Mouse (Mus musculus) brain, embryonic 14.5 days (tissue): ENCODE results near the gene Tac4. TPM values are rescaled to one million over a fixed set of nuclear protein-coding genes. Genes with fewer than 3 reads are reported as not detected.
A peak's percentile ranks its signal among the peaks of the same experiment; 100 is the strongest.

Source experiments
- DNase-seq: peaks from one replicate; pipeline ENCODE4 v3.0.0-alpha.2; 2011; ENCODE audit warnings: low read depth
- CTCF ChIP-seq: fragments of 200-500 bp; IDR thresholded peaks from 2 replicates; pipeline ENCODE4 v1.5.1; 2012; ENCODE audit warnings: inconsistent platforms, mild to moderate bottlenecking, moderate library complexity, borderline replicate concordance; ENCODE audit not compliant: insufficient read depth, insufficient read length; ENCODE audit errors: extremely low read depth
- POLR2A ChIP-seq: fragments of 200-500 bp; IDR thresholded peaks from 2 replicates; pipeline ENCODE4 v1.6.1; 2012; ENCODE audit warnings: mild to moderate bottlenecking, inconsistent platforms, borderline replicate concordance; ENCODE audit not compliant: poor library complexity, insufficient read depth, insufficient read length, severe bottlenecking; ENCODE audit errors: extremely low read depth
- polyA plus RNA-seq: library from polyadenylated mRNA; depleted of rRNA; stranded (reverse); fragments of >200 nt; gene quantifications from 2 replicates; pipeline ENCODE4 v1.2.3, GENCODE M21; 2012

The Tac4 gene
- polyA plus RNA-seq, 1 experiment = not detected

GRCm38 (mm10) chr11:95263816-95264454 lies 2.6 kb downstream of the Tac4 start:
- no peak for TF ChIP-seq CTCF
- TF ChIP-seq POLR2A = no peak
- peak; percentile 39 for DNase-seq

- no peak for TF ChIP-seq CTCF
- no peak for DNase-seq
Measured at GRCm38 (mm10) chr11:95264455-95265013, 3.2 kb downstream of the Tac4 start.

GRCm38 (mm10) chr11:95266540-95267245 lies 5.4 kb downstream of the Tac4 start:
- no peak for DNase-seq
- TF ChIP-seq CTCF (no peak), POLR2A (no peak)

GRCm38 (mm10) chr11:95273661-95274060 lies 12.3 kb downstream of the Tac4 start:
- TF ChIP-seq CTCF (no peak), POLR2A (no peak)
- no peak for DNase-seq

- TF ChIP-seq POLR2A (no peak), CTCF (no peak)
- DNase-seq = no peak
Measured at GRCm38 (mm10) chr11:95274613-95275012, 13.3 kb downstream of the Tac4 start.

GRCm38 (mm10) chr11:95276056-95276455 lies 14.7 kb downstream of the Tac4 start:
- no peak for DNase-seq
- TF ChIP-seq POLR2A (no peak), CTCF (no peak)

GRCm38 (mm10) chr11:95279061-95279659 lies 17.8 kb downstream of the Tac4 start:
- no peak for DNase-seq

GRCm38 (mm10) chr11:95282331-95282730 lies 21.0 kb downstream of the Tac4 start:
- TF ChIP-seq CTCF = no peak
- no peak for TF ChIP-seq POLR2A
- no peak for DNase-seq

More at GRCm38 (mm10) chr11:95279061-95279659, 17.8 kb downstream of the Tac4 start:
- TF ChIP-seq CTCF (no peak), POLR2A (no peak)

- TF ChIP-seq POLR2A = no peak
- no peak for TF ChIP-seq CTCF
- no peak for DNase-seq
Measured at GRCm38 (mm10) chr11:95291998-95292397, 30.7 kb downstream of the Tac4 start.

GRCm38 (mm10) chr11:95293017-95293624 lies 31.8 kb downstream of the Tac4 start:
- no peak for DNase-seq
- TF ChIP-seq CTCF = no peak
- TF ChIP-seq POLR2A = no peak

- TF ChIP-seq POLR2A = no peak
- TF ChIP-seq CTCF = no peak
- DNase-seq = no peak
Measured at GRCm38 (mm10) chr11:95295736-95296135, 34.4 kb downstream of the Tac4 start.

- peak; percentile 40 for DNase-seq
- TF ChIP-seq CTCF (peak; percentile 84), POLR2A (no peak)
Measured at GRCm38 (mm10) chr11:95298146-95298545, 36.8 kb downstream of the Tac4 start.

GRCm38 (mm10) chr11:95299886-95300285 lies 38.6 kb downstream of the Tac4 start:
- no peak for TF ChIP-seq POLR2A
- no peak for TF ChIP-seq CTCF
- DNase-seq = no peak
